Mouse (Mus musculus): ENCODE measurements around the gene Cul7.

Cul7 gene

GRCm38 (mm10) chr17:46628791-46629684, 21.1 kb upstream of the Cul7 start, which contains the start of gene Ptk7:
Gene Ptk7 (minus strand): TSS chr17:46629504.
- no peak for DNase-seq

- DNase-seq = peak in 1 of 2 experiments; percentile 20
Observed at GRCm38 (mm10) chr17:46629685-46630441, 20.3 kb upstream of the Cul7 start.

GRCm38 (mm10) chr17:46636831-46637523, 13.2 kb upstream of the Cul7 start:
- peak in 1 of 2 experiments; percentile 30 for DNase-seq

- DNase-seq = no peak
Observed at GRCm38 (mm10) chr17:46639929-46640328, 10.2 kb upstream of the Cul7 start.

- no peak for DNase-seq
Observed at GRCm38 (mm10) chr17:46642060-46642459, 8.1 kb upstream of the Cul7 start.

- DNase-seq = no peak
Observed at GRCm38 (mm10) chr17:46644152-46644805, 5.9 kb upstream of the Cul7 start.

- peak in 1 of 2 experiments; percentile 18 for DNase-seq
Observed at GRCm38 (mm10) chr17:46644916-46645475, 5.1 kb upstream of the Cul7 start.

- peak; percentile 97 to 98 for DNase-seq
Observed at GRCm38 (mm10) chr17:46645561-46646321, 4.4 kb upstream of the Cul7 start, which contains the start of the genes Klc4 and Mrpl2. Gene Klc4 (minus strand): TSS chr17:46646022. Gene Mrpl2 (plus strand): TSS chr17:46646229.

- DNase-seq = no peak
Observed at GRCm38 (mm10) chr17:46646322-46646662, 3.8 kb upstream of the Cul7 start.

GRCm38 (mm10) chr17:46647279-46647678, 2.9 kb upstream of the Cul7 start:
- no peak for DNase-seq

- DNase-seq = no peak
Observed at GRCm38 (mm10) chr17:46648436-46648835, 1.7 kb upstream of the Cul7 start.

- no peak for DNase-seq
Observed at GRCm38 (mm10) chr17:46649811-46650210, 326 bp upstream of the Cul7 start.

- no peak for DNase-seq
Observed at GRCm38 (mm10) chr17:46651292-46651691, 1.2 kb downstream of the Cul7 start.

GRCm38 (mm10) chr17:46651755-46652547, 1.8 kb downstream of the Cul7 start:
- no peak for DNase-seq

GRCm38 (mm10) chr17:46656054-46656453, 5.9 kb downstream of the Cul7 start:
- DNase-seq = no peak

- no peak for DNase-seq
Observed at GRCm38 (mm10) chr17:46661351-46661750, 11.2 kb downstream of the Cul7 start.

- DNase-seq = no peak
Observed at GRCm38 (mm10) chr17:46661981-46662380, 11.8 kb downstream of the Cul7 start.

- no peak for DNase-seq
Observed at GRCm38 (mm10) chr17:46662730-46663129, 12.6 kb downstream of the Cul7 start.

- DNase-seq = no peak
Observed at GRCm38 (mm10) chr17:46667712-46668111, 17.6 kb downstream of the Cul7 start.

- DNase-seq = no peak
Observed at GRCm38 (mm10) chr17:46669911-46670310, 19.8 kb downstream of the Cul7 start.
